Mouse (Mus musculus) layer of hippocampus, postnatal 14 days (tissue): ENCODE measurements around the gene Plppr1. TPM values are rescaled to one million over a fixed set of nuclear protein-coding genes. Genes with fewer than 3 reads are reported as not detected.
"Not testable (repeated sequence)": the region's sequence is repeated elsewhere in the genome, so short reads cannot be mapped to it uniquely, and the experiment has no call there.

Experiments used
- DNase-seq, 2 experiments: peaks; one replicate each; pipeline ENCODE4 v3.0.0; 2021 to 2022; ENCODE audit warnings: low spot score in 2 of 2, mixed read lengths in 1 of 2
- total RNA-seq, 2 experiments: library from RNA; stranded (reverse); gene quantifications; 2 replicates each; pipeline ENCODE4 v1.2.3; 2021

Gene Plppr1
- total RNA-seq, 2 experiments from 2014 or later, result 23.0 to 23.5 TPM

GRCm38 (mm10) chr4:49368046-49368445, 309.0 kb downstream of the Plppr1 start:
- DNase-seq, result not testable (repeated sequence)

- not testable (repeated sequence) for DNase-seq
Observed at GRCm38 (mm10) chr4:49383576-49384318, 324.7 kb downstream of the Plppr1 start.

- DNase-seq, result no peak
Observed at GRCm38 (mm10) chr4:49386873-49387272, 327.8 kb downstream of the Plppr1 start.
